Mouse (Mus musculus): ENCODE results near the gene Syk.

GRCm38 (mm10) chr13:52649791-52650418 lies 66.9 kb downstream of the Syk start:
- no peak for TF ChIP-seq CTCF (IDR thresholded peaks at IDR 0.05; ENCODE audit: low read depth, low read length)
- TF ChIP-seq POLR2AphosphoS5 (IDR thresholded peaks at IDR 0.05; ENCODE audit: insufficient replicate concordance, low read depth, low read length) = no peak
- TF ChIP-seq GATA1 (IDR thresholded peaks at IDR 0.05; ENCODE audit: borderline replicate concordance, low read length) = no peak
- no peak for TF ChIP-seq TAL1 (conservative IDR thresholded peaks at IDR 0.05; ENCODE audit: low read depth, low read length)
